8 mouse cellular contexts compared by ENCODE assay signal in genomic region chr4:126532292-126532691, GRCm38 (mm10). TPM values are rescaled to one million over a fixed set of nuclear protein-coding genes. Genes with fewer than 3 reads are reported as not detected.
DNase-seq lines count a peak whose midpoint lies in the region; ATAC-seq and TF ChIP-seq lines count a peak whose summit lies in the region.

No protein-coding gene starts in this region.

- H3K36me3 ChIP-seq in embryonic facial prominence, embryonic 15.5 days, result no peaks in the 10 kb centered on the region
- no peaks in the 10 kb centered on the region for H3K36me3 ChIP-seq in intestine, embryonic 14.5 days (ENCODE audit: control insufficient read depth, insufficient read depth, low read length)
- H3K36me3 ChIP-seq in midbrain, postnatal 0 days (ENCODE audit: insufficient read depth, low read length), result no peaks in the 10 kb centered on the region

- peak overlapping the region; percentile 88 for H3K4me2 ChIP-seq in embryonic facial prominence, embryonic 15.5 days (replicated peaks)
- peak overlapping the region; percentile 94 for H3K4me2 ChIP-seq in intestine, embryonic 14.5 days (ENCODE audit: low read length)
- peak overlapping the region; percentile 85 for H3K4me2 ChIP-seq in midbrain, postnatal 0 days (ENCODE audit: low read depth, low read length, poor library complexity, severe bottlenecking)

- no peaks in the 10 kb centered on the region for H3K9me3 ChIP-seq in embryonic facial prominence, embryonic 15.5 days (replicated peaks)
- no peaks in the 10 kb centered on the region for H3K9me3 ChIP-seq in intestine, embryonic 14.5 days (ENCODE audit: control insufficient read depth, low read length)
- no peaks in the 10 kb centered on the region for H3K9me3 ChIP-seq in midbrain, postnatal 0 days (ENCODE audit: low read length)

- 0 out of 2 replicates have a peak overlapping the region, but pooled peaks have one; percentile 78 for H3K9ac ChIP-seq in embryonic facial prominence, embryonic 15.5 days
- peak overlapping the region; percentile 69; the same call in 1 of the 2 replicates for H3K9ac ChIP-seq in intestine, embryonic 14.5 days (ENCODE audit: low read length)
- H3K9ac ChIP-seq in midbrain, postnatal 0 days (replicated peaks; ENCODE audit: low read length, poor library complexity, severe bottlenecking), result peak overlapping the region; percentile 94

- ATAC-seq in embryonic facial prominence, embryonic 15.5 days (ENCODE audit: insufficient number of reproducible peaks, low FRiP score, low TSS enrichment, low read depth), result no peak
- ATAC-seq in intestine, embryonic 14.5 days (replicated peaks; ENCODE audit: low FRiP score, low TSS enrichment, low read depth), result no peak
- no peak for ATAC-seq in midbrain, postnatal 0 days (ENCODE audit: low FRiP score)

- WGBS in embryonic facial prominence, embryonic 15.5 days, result 33% methylated on average over 5 of the region's 5 CpGs
- WGBS in intestine, embryonic 14.5 days, result 35% methylated on average over 5 of the region's 5 CpGs
- WGBS in midbrain, postnatal 0 days, result 29% methylated on average over 5 of the region's 5 CpGs

- no peak for TF ChIP-seq CTCF in layer of hippocampus, adult 2 months (conservative IDR thresholded peaks at IDR 0.05)
- no peak for TF ChIP-seq CTCF in midbrain, postnatal 0 days (IDR thresholded peaks at IDR 0.05)

- no peaks in the 10 kb centered on the region for H3K27me3 ChIP-seq in embryonic facial prominence, embryonic 15.5 days
- H3K27me3 ChIP-seq in intestine, embryonic 14.5 days (replicated peaks; ENCODE audit: control insufficient read depth, insufficient read depth, low read length), result no peaks in the 10 kb centered on the region
- no peaks in the 10 kb centered on the region for H3K27me3 ChIP-seq in midbrain, postnatal 0 days (ENCODE audit: insufficient read depth, low read length)

- no peak for DNase-seq in layer of hippocampus, adult 2 months (ENCODE audit: low spot score in 2 of 2)
- no peak for DNase-seq in layer of hippocampus, postnatal 10 days (ENCODE audit: low spot score in 2 of 2)
- DNase-seq in intestine, embryonic 14.5 days (ENCODE audit: low spot score), result peak; percentile 55
- no peak for DNase-seq in midbrain, postnatal 0 days (ENCODE audit: low spot score)
- DNase-seq in gastrocnemius, postnatal 4 days (ENCODE audit: low spot score in 2 of 2), result no peak
- no peak for DNase-seq in embryo, embryonic 9.5 days (ENCODE audit: extremely low spot score)
- no peak for DNase-seq in thymus, postnatal 4 days

- 0 out of 2 replicates have a peak, but pooled peaks cover 8% of the 10 kb centered on the region for H3K4me1 ChIP-seq in embryonic facial prominence, embryonic 15.5 days
- peaks cover 6% of the 10 kb centered on the region; the same call in 1 of the 2 replicates for H3K4me1 ChIP-seq in intestine, embryonic 14.5 days (replicated peaks; ENCODE audit: control insufficient read depth, insufficient read depth, low read length)
- H3K4me1 ChIP-seq in midbrain, postnatal 0 days (ENCODE audit: insufficient read depth, low read length), result peaks cover 11% of the 10 kb centered on the region

- peak overlapping the region; percentile 89 for H3K27ac ChIP-seq in layer of hippocampus, adult 2 months
- H3K27ac ChIP-seq in embryonic facial prominence, embryonic 15.5 days (replicated peaks), result no peak overlapping the region
- no peak overlapping the region for H3K27ac ChIP-seq in intestine, embryonic 14.5 days (ENCODE audit: low read depth)
- 0 out of 2 replicates have a peak overlapping the region, but pooled peaks have one; percentile 77 for H3K27ac ChIP-seq in midbrain, postnatal 0 days (ENCODE audit: low read depth, low read length)

- peak overlapping the region; percentile 79 for H3K4me3 ChIP-seq in layer of hippocampus, adult 2 months
- H3K4me3 ChIP-seq in embryonic facial prominence, embryonic 15.5 days (replicated peaks), result peak overlapping the region; percentile 87
- peak overlapping the region; percentile 83 for H3K4me3 ChIP-seq in intestine, embryonic 14.5 days (ENCODE audit: low read depth, low read length)
- peak overlapping the region; percentile 75 for H3K4me3 ChIP-seq in midbrain, postnatal 0 days (ENCODE audit: low read depth, low read length)

RNA-seq across cellular contexts. Expression of gene Ago4, which starts 1.0 kb away (rescaled TPM):
- 1 to 10 TPM; 7.5 to 9.5 TPM for total RNA-seq in layer of hippocampus, adult 2 months (2021)
- total RNA-seq in layer of hippocampus, postnatal 10 days (2021), result 1 to 10 TPM; 6.9 to 8.4 TPM
- polyA plus RNA-seq in embryonic facial prominence, embryonic 15.5 days (2015; fragmentation: Nextera tagmentation; extraction: Ambion mirVana), result 3.1 and 3.2 TPM in 2 replicates
- 1.4 TPM in 2 replicates for polyA plus RNA-seq in intestine, embryonic 14.5 days (2014; fragmentation: Nextera tagmentation; extraction: Ambion mirVana)
- 10.0 and 12.6 TPM in 2 replicates for total RNA-seq in midbrain, postnatal 0 days (2014; rRNA removed)
- 3.3 and 3.6 TPM in 2 replicates for polyA plus RNA-seq in midbrain, postnatal 0 days (2015; fragmentation: Nextera tagmentation; extraction: Ambion mirVana)
- total RNA-seq in gastrocnemius, postnatal 4 days (2021), result 1 to 10 TPM; 2.9 to 3.2 TPM

RNA-seq across cellular contexts. Expression of gene Clspn, which starts 24.4 kb away (rescaled TPM):
- total RNA-seq in layer of hippocampus, adult 2 months (2021), result 1 to 10 TPM; 1.6 to 2.2 TPM
- total RNA-seq in layer of hippocampus, postnatal 10 days (2021), result 1 to 10 TPM; 1.9 to 3.2 TPM
- polyA plus RNA-seq in embryonic facial prominence, embryonic 15.5 days (2015; fragmentation: Nextera tagmentation; extraction: Ambion mirVana), result 30.2 and 32.6 TPM in 2 replicates
- polyA plus RNA-seq in intestine, embryonic 14.5 days (2014; fragmentation: Nextera tagmentation; extraction: Ambion mirVana), result 40.9 and 41.0 TPM in 2 replicates
- total RNA-seq in midbrain, postnatal 0 days (2014; rRNA removed), result 1.2 and 1.4 TPM in 2 replicates
- polyA plus RNA-seq in midbrain, postnatal 0 days (2015; fragmentation: Nextera tagmentation; extraction: Ambion mirVana), result 1.2 and 1.5 TPM in 2 replicates
- 10 to 100 TPM; 12.0 to 12.9 TPM for total RNA-seq in gastrocnemius, postnatal 4 days (2021)

Comparison
In these comparisons a context has a peak if more than half of its experiments do, and no peak if none do; other contexts are left out.
1. H3K27ac ChIP-seq: peak in layer of hippocampus, adult 2 months (single experiment) and midbrain, postnatal 0 days (single experiment); none in embryonic facial prominence, embryonic 15.5 days (single experiment) and intestine, embryonic 14.5 days (single experiment).
2. Peak in every context shown above with its lines, with median percentiles within 50 percentile points of each other: H3K4me3 ChIP-seq, H3K4me2 ChIP-seq and H3K9ac ChIP-seq.